Mouse (Mus musculus): ENCODE results near the gene 9530077C05Rik. TPM values are rescaled to one million over a fixed set of nuclear protein-coding genes. Genes with fewer than 3 reads are reported as not detected.
"Not testable (repeated sequence)": the region's sequence is repeated elsewhere in the genome, so short reads cannot be mapped to it uniquely, and the experiment has no call there.

Gene 9530077C05Rik
- polyA plus RNA-seq, 1 experiment from 2014 or later, result 5.0 TPM

- Histone ChIP-seq H3K4me1 (no peaks in the 10 kb centered on the region), H3K9ac (no peak overlapping the region), H3K27ac (no peak overlapping the region), H3K36me3 (no peaks in the 10 kb centered on the region), H3K4me2 (no peak overlapping the region), H3K27me3 (no peaks in the 10 kb centered on the region), H3K4me3 (replicated peaks) (no peak overlapping the region), H3K9me3 (replicated peaks) (no peaks in the 10 kb centered on the region)
- WGBS, result 81% methylated on average over 2 of the region's 2 CpGs
- no peak for ATAC-seq (replicated peaks; ENCODE audit: low FRiP score)
Measured at GRCm38 (mm10) chr9:22394725-22395124, 16.6 kb upstream of the 9530077C05Rik start.

- Histone ChIP-seq H3K27me3 (no peaks in the 10 kb centered on the region), H3K9me3 (replicated peaks) (no peaks in the 10 kb centered on the region), H3K4me1 (no peaks in the 10 kb centered on the region), H3K27ac (no peak overlapping the region), H3K9ac (no peak overlapping the region), H3K4me3 (replicated peaks) (no peak overlapping the region), H3K36me3 (no peaks in the 10 kb centered on the region), H3K4me2 (no peak overlapping the region)
- 73% methylated on average over 4 of the region's 4 CpGs for WGBS
- ATAC-seq (replicated peaks; ENCODE audit: low FRiP score), result no peak
Measured at GRCm38 (mm10) chr9:22399021-22399420, 12.3 kb upstream of the 9530077C05Rik start.

- H3K36me3 ChIP-seq, result no peaks in the 10 kb centered on the region
- no peaks in the 10 kb centered on the region for H3K4me1 ChIP-seq
- no peak overlapping the region for H3K9ac ChIP-seq
- no peaks in the 10 kb centered on the region for H3K9me3 ChIP-seq (replicated peaks)
- WGBS, result 83% methylated on average over 6 of the region's 6 CpGs
- H3K4me3 ChIP-seq (replicated peaks), result no peak overlapping the region
- no peak overlapping the region for H3K4me2 ChIP-seq
- ATAC-seq (replicated peaks; ENCODE audit: low FRiP score), result no peak
- H3K27ac ChIP-seq, result no peak overlapping the region
- H3K27me3 ChIP-seq, result no peaks in the 10 kb centered on the region
Measured at GRCm38 (mm10) chr9:22402001-22402400, 9.3 kb upstream of the 9530077C05Rik start.

GRCm38 (mm10) chr9:22402976-22403375 is 8.3 kb upstream of the 9530077C05Rik start:
- no peak for ATAC-seq (replicated peaks; ENCODE audit: low FRiP score)
- no peaks in the 10 kb centered on the region for H3K9me3 ChIP-seq (replicated peaks)
- H3K36me3 ChIP-seq, result no peaks in the 10 kb centered on the region
- no peak overlapping the region for H3K27ac ChIP-seq
- 78% methylated on average over 3 of the region's 3 CpGs for WGBS
- no peak overlapping the region for H3K4me2 ChIP-seq
- no peaks in the 10 kb centered on the region for H3K27me3 ChIP-seq
- no peak overlapping the region for H3K4me3 ChIP-seq (replicated peaks)
- no peak overlapping the region for H3K9ac ChIP-seq
- H3K4me1 ChIP-seq, result no peaks in the 10 kb centered on the region

GRCm38 (mm10) chr9:22403501-22403900 is 7.8 kb upstream of the 9530077C05Rik start:
- H3K36me3 ChIP-seq; H3K4me2 ChIP-seq; H3K4me1 ChIP-seq; H3K9me3 ChIP-seq (replicated peaks); ATAC-seq (replicated peaks; ENCODE audit: low FRiP score); H3K9ac ChIP-seq; H3K27ac ChIP-seq; H3K4me3 ChIP-seq (replicated peaks); H3K27me3 ChIP-seq: not testable (repeated sequence)
- WGBS, result 79% methylated on average over 2 of the region's 2 CpGs

GRCm38 (mm10) chr9:22405414-22405813 is 5.9 kb upstream of the 9530077C05Rik start:
- H3K4me2 ChIP-seq, result no peak overlapping the region
- H3K27ac ChIP-seq, result 0 out of 2 replicates have a peak overlapping the region, but pooled peaks have one; percentile 32
- ATAC-seq (replicated peaks; ENCODE audit: low FRiP score), result no peak
- H3K4me1 ChIP-seq, result no peaks in the 10 kb centered on the region
- H3K9ac ChIP-seq, result no peak overlapping the region
- no peaks in the 10 kb centered on the region for H3K9me3 ChIP-seq (replicated peaks)
- WGBS, result 69% methylated on average over 3 of the region's 3 CpGs
- H3K4me3 ChIP-seq (replicated peaks), result no peak overlapping the region
- no peaks in the 10 kb centered on the region for H3K27me3 ChIP-seq
- H3K36me3 ChIP-seq, result no peaks in the 10 kb centered on the region

- not testable (repeated sequence) for ATAC-seq (replicated peaks; ENCODE audit: low FRiP score); H3K36me3 ChIP-seq; H3K27me3 ChIP-seq; H3K9ac ChIP-seq; H3K4me2 ChIP-seq; H3K4me3 ChIP-seq (replicated peaks); H3K4me1 ChIP-seq; H3K27ac ChIP-seq; H3K9me3 ChIP-seq (replicated peaks)
- WGBS, result 88% methylated on average over 4 of the region's 4 CpGs
Measured at GRCm38 (mm10) chr9:22407633-22408032, 3.7 kb upstream of the 9530077C05Rik start.

GRCm38 (mm10) chr9:22408344-22408743 is 3.0 kb upstream of the 9530077C05Rik start:
- H3K27me3 ChIP-seq; H3K9me3 ChIP-seq (replicated peaks); H3K4me3 ChIP-seq (replicated peaks); H3K9ac ChIP-seq; H3K36me3 ChIP-seq; H3K4me2 ChIP-seq; ATAC-seq (replicated peaks; ENCODE audit: low FRiP score); H3K27ac ChIP-seq; H3K4me1 ChIP-seq: not testable (repeated sequence)
- 25% methylated on average over 4 of the region's 4 CpGs for WGBS

GRCm38 (mm10) chr9:22409501-22409900 is 1.8 kb upstream of the 9530077C05Rik start:
- no peak for ATAC-seq (replicated peaks; ENCODE audit: low FRiP score)
- H3K4me3 ChIP-seq (replicated peaks), result no peak overlapping the region
- H3K27me3 ChIP-seq, result no peaks in the 10 kb centered on the region
- H3K36me3 ChIP-seq, result no peaks in the 10 kb centered on the region
- 68% methylated on average over 7 of the region's 7 CpGs for WGBS
- no peak overlapping the region for H3K9ac ChIP-seq
- no peak overlapping the region for H3K27ac ChIP-seq
- H3K4me1 ChIP-seq, result peaks cover 3% of the 10 kb centered on the region; the same call in 1 of the 2 replicates
- H3K4me2 ChIP-seq, result no peak overlapping the region
- H3K9me3 ChIP-seq (replicated peaks), result no peaks in the 10 kb centered on the region

GRCm38 (mm10) chr9:22416187-22416586 is 4.9 kb downstream of the 9530077C05Rik start:
- Histone ChIP-seq H3K36me3 (no peaks in the 10 kb centered on the region), H3K4me2 (no peak overlapping the region), H3K27ac (no peak overlapping the region), H3K4me3 (replicated peaks) (no peak overlapping the region), H3K9me3 (replicated peaks) (no peaks in the 10 kb centered on the region), H3K9ac (no peak overlapping the region), H3K27me3 (no peaks in the 10 kb centered on the region), H3K4me1 (peaks cover 10% of the 10 kb centered on the region; the same call in 1 of the 2 replicates)
- 79% methylated on average over 3 of the region's 3 CpGs for WGBS
- no peak for ATAC-seq (replicated peaks; ENCODE audit: low FRiP score)

- Histone ChIP-seq H3K4me3 (replicated peaks) (no peak overlapping the region), H3K27me3 (no peaks in the 10 kb centered on the region), H3K9me3 (replicated peaks) (no peaks in the 10 kb centered on the region), H3K36me3 (no peaks in the 10 kb centered on the region), H3K4me2 (no peak overlapping the region), H3K27ac (no peak overlapping the region), H3K4me1 (0 out of 2 replicates have a peak, but pooled peaks cover 6% of the 10 kb centered on the region), H3K9ac (no peak overlapping the region)
- WGBS, result 28% methylated on average over 6 of the region's 6 CpGs
- ATAC-seq (replicated peaks; ENCODE audit: low FRiP score), result no peak
Measured at GRCm38 (mm10) chr9:22417547-22417946, 6.2 kb downstream of the 9530077C05Rik start.

- Histone ChIP-seq H3K4me1 (0 out of 2 replicates have a peak, but pooled peaks cover 6% of the 10 kb centered on the region), H3K27ac (no peak overlapping the region), H3K4me3 (replicated peaks) (no peak overlapping the region), H3K9ac (no peak overlapping the region), H3K9me3 (replicated peaks) (no peaks in the 10 kb centered on the region), H3K36me3 (no peaks in the 10 kb centered on the region), H3K4me2 (no peak overlapping the region), H3K27me3 (no peaks in the 10 kb centered on the region)
- WGBS, result 88% methylated on average over 3 of the region's 3 CpGs
- no peak for ATAC-seq (replicated peaks; ENCODE audit: low FRiP score)
Measured at GRCm38 (mm10) chr9:22419877-22420276, 8.6 kb downstream of the 9530077C05Rik start.

GRCm38 (mm10) chr9:22420491-22420890 is 9.2 kb downstream of the 9530077C05Rik start:
- ATAC-seq (replicated peaks; ENCODE audit: low FRiP score), result no peak
- no peak overlapping the region for H3K4me3 ChIP-seq (replicated peaks)
- H3K36me3 ChIP-seq, result no peaks in the 10 kb centered on the region
- 0 out of 2 replicates have a peak, but pooled peaks cover 6% of the 10 kb centered on the region for H3K4me1 ChIP-seq
- H3K9ac ChIP-seq, result no peak overlapping the region
- WGBS, result 32% methylated on average over 7 of the region's 7 CpGs
- H3K4me2 ChIP-seq, result no peak overlapping the region
- H3K27ac ChIP-seq, result no peak overlapping the region
- H3K27me3 ChIP-seq, result no peaks in the 10 kb centered on the region
- no peaks in the 10 kb centered on the region for H3K9me3 ChIP-seq (replicated peaks)

All from kidney, embryonic 15.5 days (tissue).